Mouse (Mus musculus): ENCODE measurements around the gene Rgcc.

The Rgcc gene

GRCm38 (mm10) chr14:79241656-79242385 is 59.6 kb downstream of the Rgcc start:
- no peak for DNase-seq (ENCODE audit: low spot score in 2 of 2)

- DNase-seq (ENCODE audit: low spot score in 2 of 2), result no peak
These were observed 60.3 kb downstream of the Rgcc start for GRCm38 (mm10) chr14:79241057-79241570.

- DNase-seq (ENCODE audit: low spot score in 2 of 2), result peak; percentile 55 to 66
These were observed 62.0 kb downstream of the Rgcc start for GRCm38 (mm10) chr14:79239402-79239801.

All from left cerebral cortex, adult 9 months (tissue).